Mouse (Mus musculus) right cerebral cortex, postnatal 25 days (tissue): ENCODE measurements around the gene Ptpn6.

ENCODE experiments used
- DNase-seq: peaks from one replicate; pipeline ENCODE4 v3.0.0; 2022

Ptpn6 gene

GRCm38 (mm10) chr6:124738511-124739023, at the start of gene Ptpn6:
Gene Ptpn6 (minus strand): TSS chr6:124738714.
- no peak for DNase-seq

GRCm38 (mm10) chr6:124787722-124788121, 49.2 kb upstream of the Ptpn6 start:
- DNase-seq, result no peak

- DNase-seq, result peak; percentile 56
These were observed 48.4 kb upstream of the Ptpn6 start for GRCm38 (mm10) chr6:124786756-124787420.

- no peak for DNase-seq
These were observed 43.9 kb upstream of the Ptpn6 start for GRCm38 (mm10) chr6:124782436-124782835.

GRCm38 (mm10) chr6:124780917-124781316, 42.4 kb upstream of the Ptpn6 start:
- DNase-seq, result no peak

GRCm38 (mm10) chr6:124779984-124780416, 41.5 kb upstream of the Ptpn6 start:
- no peak for DNase-seq

- no peak for DNase-seq
These were observed 40.9 kb upstream of the Ptpn6 start, which contains the start of gene Lrrc23 for GRCm38 (mm10) chr6:124779222-124779983. Gene Lrrc23 (minus strand): TSS chr6:124779727.

GRCm38 (mm10) chr6:124770511-124770910, 32.0 kb upstream of the Ptpn6 start:
- DNase-seq, result no peak

GRCm38 (mm10) chr6:124770013-124770412, 31.5 kb upstream of the Ptpn6 start:
- no peak for DNase-seq

GRCm38 (mm10) chr6:124769101-124769765, 30.7 kb upstream of the Ptpn6 start, which contains the start of gene Eno2:
Gene Eno2 (minus strand): TSS chr6:124769673.
- DNase-seq, result peak; percentile 79

- DNase-seq, result no peak
These were observed 30.2 kb upstream of the Ptpn6 start for GRCm38 (mm10) chr6:124768704-124769044.

GRCm38 (mm10) chr6:124767920-124768703, 29.6 kb upstream of the Ptpn6 start:
- DNase-seq, result peak; percentile 63

GRCm38 (mm10) chr6:124767536-124767919, 29.0 kb upstream of the Ptpn6 start:
- no peak for DNase-seq

- DNase-seq, result no peak
These were observed 27.4 kb upstream of the Ptpn6 start for GRCm38 (mm10) chr6:124765951-124766350.

- peak; percentile 72 for DNase-seq
These were observed 20.7 kb upstream of the Ptpn6 start for GRCm38 (mm10) chr6:124759259-124759658.

GRCm38 (mm10) chr6:124758849-124759232, 20.3 kb upstream of the Ptpn6 start:
- no peak for DNase-seq

GRCm38 (mm10) chr6:124757909-124758848, 19.7 kb upstream of the Ptpn6 start:
- peak; percentile 63 for DNase-seq

GRCm38 (mm10) chr6:124757351-124757880, 18.9 kb upstream of the Ptpn6 start:
- DNase-seq, result no peak

- peak; percentile 84 for DNase-seq
These were observed 18.3 kb upstream of the Ptpn6 start for GRCm38 (mm10) chr6:124756652-124757350.

- DNase-seq, result peak; percentile 61
These were observed 17.5 kb upstream of the Ptpn6 start, which contains the start of the genes Gm45234 and Atn1 for GRCm38 (mm10) chr6:124755831-124756595. Gene Gm45234 (minus strand): TSS chr6:124756021. Gene Atn1 (minus strand): TSS chr6:124756524.
